Mouse (Mus musculus) small intestine, adult 2 months (tissue): ENCODE measurements around the gene Adcy2.

Source experiments
- CTCF ChIP-seq: fragments of 200-500 bp; IDR thresholded peaks from 2 replicates; pipeline ENCODE4 v1.5.1; 2012; ENCODE audit warnings: low read depth, mild to moderate bottlenecking, control low read depth, inconsistent platforms, low read length, moderate library complexity, mixed read lengths; ENCODE audit not compliant: insufficient replicate concordance, insufficient read length; ENCODE audit errors: extremely low read depth
- POLR2A ChIP-seq: fragments of 200-500 bp; IDR thresholded peaks from 2 replicates; pipeline ENCODE4 v1.6.1; 2012; ENCODE audit warnings: low read depth, mild to moderate bottlenecking, control low read depth, inconsistent platforms, low read length, moderate library complexity

DNA sequence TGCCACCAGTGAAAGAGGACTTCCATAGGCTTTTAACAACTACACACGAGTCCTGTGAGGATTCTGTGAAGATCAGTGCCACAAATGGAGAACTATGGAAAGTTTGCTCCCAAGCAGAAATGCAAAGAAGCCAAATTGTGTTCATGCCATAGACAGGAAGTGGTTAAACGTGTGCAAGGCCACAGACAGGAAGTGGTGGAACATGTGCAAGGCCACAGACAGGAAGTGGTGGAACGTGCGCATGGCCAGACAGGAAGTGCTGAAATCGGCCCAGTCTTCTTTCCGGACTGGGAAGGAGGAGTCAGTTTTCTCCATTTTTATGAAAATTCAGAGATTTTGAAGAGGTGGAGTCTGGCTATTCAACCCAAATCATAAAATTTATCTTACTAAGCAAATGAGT, 70.9 kb downstream of the Adcy2 start:
- TF ChIP-seq CTCF, result no peak
- no peak for TF ChIP-seq POLR2A
